Mouse (Mus musculus): ENCODE measurements around the gene Cobll1.

The Cobll1 gene

GRCm38 (mm10) chr2:65087197-65087596 lies 152.0 kb downstream of the Cobll1 start:
- WGBS = 70% methylated on average over 3 of the region's 3 CpGs

- WGBS = 50% methylated on average over 3 of the region's 3 CpGs
These were observed 161.7 kb downstream of the Cobll1 start for GRCm38 (mm10) chr2:65077544-65077943.

- WGBS = 61% methylated on average over 5 of the region's 5 CpGs
These were observed 163.4 kb downstream of the Cobll1 start for GRCm38 (mm10) chr2:65075840-65076239.

GRCm38 (mm10) chr2:65075431-65075830 lies 163.8 kb downstream of the Cobll1 start:
- WGBS = 68% methylated on average over 4 of the region's 4 CpGs

GRCm38 (mm10) chr2:65072205-65072604 lies 167.0 kb downstream of the Cobll1 start:
- 43% methylated on average over 3 of the region's 3 CpGs for WGBS

- WGBS = 96% methylated on average over 2 of the region's 2 CpGs
These were observed 185.4 kb downstream of the Cobll1 start for GRCm38 (mm10) chr2:65053764-65054163.

- WGBS = 75% methylated on average over 6 of the region's 6 CpGs
These were observed 186.8 kb downstream of the Cobll1 start for GRCm38 (mm10) chr2:65052191-65053012.

- 86% methylated on average over 3 of the region's 3 CpGs for WGBS
These were observed 188.4 kb downstream of the Cobll1 start for GRCm38 (mm10) chr2:65050776-65051175.

- 42% methylated on average over 6 of the region's 6 CpGs for WGBS
These were observed 190.8 kb downstream of the Cobll1 start for GRCm38 (mm10) chr2:65048234-65049017.

Data from cerebral cortex, adult 2 months (tissue).